Mouse (Mus musculus): ENCODE measurements around the gene Klf11. TPM values are rescaled to one million over a fixed set of nuclear protein-coding genes. Genes with fewer than 3 reads are reported as not detected.
A peak's percentile ranks its signal among the peaks of the same experiment; 100 is the strongest.
"Not testable (repeated sequence)": the region's sequence is repeated elsewhere in the genome, so short reads cannot be mapped to it uniquely, and the experiment has no call there.

Gene Klf11
- polyA plus RNA-seq, 1 experiment from 2014 or later = 19.1 TPM

DNA sequence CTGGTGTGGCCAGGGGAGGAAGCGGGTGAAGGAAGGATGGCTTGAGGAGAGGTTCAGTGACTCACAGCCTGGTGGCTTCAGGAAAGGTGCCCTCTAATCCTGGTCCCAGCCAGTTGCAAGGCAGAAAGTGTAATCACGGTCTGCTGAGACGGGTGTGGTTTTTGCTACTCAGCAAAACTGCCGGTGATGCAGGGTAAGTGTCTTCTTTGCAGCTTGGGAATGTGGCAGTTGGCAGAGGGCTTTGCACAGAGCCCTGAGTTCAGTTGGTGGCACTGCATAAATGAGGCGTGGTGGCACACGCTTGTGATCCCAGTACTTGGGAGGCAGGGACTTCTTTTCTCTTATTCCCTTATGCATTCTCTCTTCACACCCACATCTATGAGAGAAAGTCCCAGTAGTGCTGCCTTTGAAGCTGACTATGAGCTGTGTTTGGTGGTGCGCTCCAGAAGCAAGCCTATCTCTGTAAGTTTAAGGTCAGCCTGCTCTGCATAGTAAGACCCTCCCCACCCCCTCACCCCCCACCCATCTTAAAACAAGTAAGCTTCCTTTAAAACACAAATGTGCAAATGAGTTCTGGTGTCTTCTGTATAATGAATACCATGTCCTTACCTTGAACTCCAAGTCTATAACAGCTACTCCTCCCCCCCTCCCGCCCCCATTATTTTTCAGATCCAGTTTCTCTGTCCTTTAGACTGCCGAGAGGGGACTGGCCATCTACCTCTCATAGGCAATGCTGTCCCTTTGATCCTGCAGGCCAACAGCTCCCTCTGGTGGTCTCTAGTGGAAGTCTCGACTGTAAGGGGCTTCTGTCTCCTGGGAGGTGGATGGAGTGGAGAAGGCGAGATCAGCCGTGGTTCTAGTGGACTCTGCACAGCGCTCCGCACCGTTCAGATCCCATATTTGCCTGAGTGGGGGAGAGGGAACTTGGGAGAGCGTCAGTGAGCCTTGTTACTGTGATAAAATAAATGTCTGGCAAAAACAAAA is 45.7 kb downstream of the Klf11 start:
- H3K4me3 ChIP-seq (replicated peaks; ENCODE audit: low read length) = no peak overlapping the region
- H3K4me1 ChIP-seq (replicated peaks; ENCODE audit: control insufficient read depth, insufficient read depth, low read length) = no peaks in the 10 kb centered on the region
- peak; percentile 80 for ATAC-seq
- no peaks in the 10 kb centered on the region for H3K27me3 ChIP-seq (replicated peaks; ENCODE audit: control insufficient read depth, insufficient read depth, low read length)
- H3K9ac ChIP-seq (replicated peaks; ENCODE audit: low read depth, low read length) = 0 out of 2 replicates have a peak overlapping the region, but pooled peaks have one; percentile 18
- H3K4me2 ChIP-seq (ENCODE audit: low read length) = peak overlapping the region; percentile 23; the same call in 1 of the 2 replicates
- no peaks in the 10 kb centered on the region for H3K9me3 ChIP-seq (ENCODE audit: control insufficient read depth, low read length)
- whole genome bisulfite sequencing = 42% methylated on average over 16 of the region's 16 CpGs
- no peak overlapping the region for H3K27ac ChIP-seq (ENCODE audit: low read length)
- no peaks in the 10 kb centered on the region for H3K36me3 ChIP-seq (ENCODE audit: control insufficient read depth, insufficient read depth)

- Histone ChIP-seq H3K9me3 (ENCODE audit: control insufficient read depth, low read length) (no peaks in the 10 kb centered on the region), H3K27me3 (replicated peaks; ENCODE audit: control insufficient read depth, insufficient read depth, low read length) (no peaks in the 10 kb centered on the region), H3K4me2 (ENCODE audit: low read length) (peak overlapping the region; percentile 23; the same call in 1 of the 2 replicates), H3K4me3 (replicated peaks; ENCODE audit: low read length) (no peak overlapping the region), H3K4me1 (replicated peaks; ENCODE audit: control insufficient read depth, insufficient read depth, low read length) (no peaks in the 10 kb centered on the region), H3K9ac (replicated peaks; ENCODE audit: low read depth, low read length) (0 out of 2 replicates have a peak overlapping the region, but pooled peaks have one; percentile 18), H3K36me3 (ENCODE audit: control insufficient read depth, insufficient read depth) (no peaks in the 10 kb centered on the region), H3K27ac (ENCODE audit: low read length) (no peak overlapping the region)
- no peak for ATAC-seq
- whole genome bisulfite sequencing = 66% methylated on average over 8 of the region's 8 CpGs
Measured at GRCm38 (mm10) chr12:24697484-24698204, 46.6 kb downstream of the Klf11 start.

DNA sequence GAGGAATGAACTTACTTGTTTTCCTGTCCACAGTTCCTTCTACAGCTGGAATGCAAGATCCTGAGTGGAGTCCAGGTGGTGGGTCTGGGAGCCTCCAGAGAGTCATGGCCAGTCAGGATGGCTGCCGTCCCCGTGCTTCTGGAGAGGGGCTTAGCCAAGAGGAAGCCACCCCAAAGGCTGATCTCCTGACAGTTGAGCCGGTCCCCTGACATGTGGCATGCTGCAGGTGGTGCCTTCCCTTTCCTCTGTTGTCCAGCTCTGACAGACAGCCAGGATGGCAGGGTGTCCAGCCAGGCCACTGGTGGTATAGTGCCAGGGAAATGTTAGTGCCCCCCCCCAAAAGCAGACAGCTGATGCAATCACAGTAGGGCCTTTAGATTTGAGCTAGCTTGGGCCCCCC is 47.4 kb downstream of the Klf11 start:
- ATAC-seq = no peak
- 77% methylated on average over 3 of the region's 3 CpGs for WGBS
- Histone ChIP-seq H3K36me3 (ENCODE audit: control insufficient read depth, insufficient read depth) (no peaks in the 10 kb centered on the region), H3K4me3 (replicated peaks; ENCODE audit: low read length) (no peak overlapping the region), H3K9me3 (ENCODE audit: control insufficient read depth, low read length) (no peaks in the 10 kb centered on the region), H3K9ac (replicated peaks; ENCODE audit: low read depth, low read length) (no peak overlapping the region), H3K27me3 (replicated peaks; ENCODE audit: control insufficient read depth, insufficient read depth, low read length) (no peaks in the 10 kb centered on the region), H3K4me2 (ENCODE audit: low read length) (no peak overlapping the region), H3K4me1 (replicated peaks; ENCODE audit: control insufficient read depth, insufficient read depth, low read length) (no peaks in the 10 kb centered on the region), H3K27ac (ENCODE audit: low read length) (no peak overlapping the region)

DNA sequence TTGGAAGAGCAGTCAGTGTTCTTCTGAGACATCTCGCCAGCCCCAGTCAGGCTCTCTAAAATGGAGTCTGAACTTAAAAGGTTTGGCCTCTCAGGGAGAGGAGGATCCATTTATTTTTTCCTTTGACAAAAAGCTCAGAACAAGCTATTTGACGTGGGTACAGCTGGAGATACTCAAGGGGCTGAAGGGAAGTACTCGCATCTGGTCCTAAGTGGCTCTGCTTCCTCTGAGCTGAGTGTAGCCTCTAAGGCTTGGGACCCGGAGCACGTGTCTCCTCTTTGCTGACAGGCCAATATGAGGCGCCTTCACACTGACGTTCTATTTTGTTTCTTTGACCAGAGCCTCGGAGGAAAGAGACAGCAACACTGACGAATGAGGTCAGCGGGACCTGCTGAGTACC is 48.5 kb downstream of the Klf11 start:
- Histone ChIP-seq H3K9ac (replicated peaks; ENCODE audit: low read depth, low read length) (no peak overlapping the region), H3K4me3 (replicated peaks; ENCODE audit: low read length) (no peak overlapping the region), H3K36me3 (ENCODE audit: control insufficient read depth, insufficient read depth) (no peaks in the 10 kb centered on the region), H3K27me3 (replicated peaks; ENCODE audit: control insufficient read depth, insufficient read depth, low read length) (no peaks in the 10 kb centered on the region), H3K4me2 (ENCODE audit: low read length) (no peak overlapping the region), H3K9me3 (ENCODE audit: control insufficient read depth, low read length) (no peaks in the 10 kb centered on the region), H3K4me1 (replicated peaks; ENCODE audit: control insufficient read depth, insufficient read depth, low read length) (no peaks in the 10 kb centered on the region), H3K27ac (ENCODE audit: low read length) (no peak overlapping the region)
- WGBS = 80% methylated on average over 10 of the region's 10 CpGs
- no peak for ATAC-seq

- not testable (repeated sequence) for H3K27me3 ChIP-seq (replicated peaks; ENCODE audit: control insufficient read depth, insufficient read depth, low read length); H3K36me3 ChIP-seq (ENCODE audit: control insufficient read depth, insufficient read depth); H3K4me1 ChIP-seq (replicated peaks; ENCODE audit: control insufficient read depth, insufficient read depth, low read length); H3K27ac ChIP-seq (ENCODE audit: low read length); ATAC-seq; H3K9ac ChIP-seq (replicated peaks; ENCODE audit: low read depth, low read length); H3K4me3 ChIP-seq (replicated peaks; ENCODE audit: low read length); H3K4me2 ChIP-seq (ENCODE audit: low read length); H3K9me3 ChIP-seq (ENCODE audit: control insufficient read depth, low read length)
- WGBS = 88% methylated on average over 9 of the region's 9 CpGs
Measured at GRCm38 (mm10) chr12:24701621-24702020, 50.5 kb downstream of the Klf11 start.

DNA sequence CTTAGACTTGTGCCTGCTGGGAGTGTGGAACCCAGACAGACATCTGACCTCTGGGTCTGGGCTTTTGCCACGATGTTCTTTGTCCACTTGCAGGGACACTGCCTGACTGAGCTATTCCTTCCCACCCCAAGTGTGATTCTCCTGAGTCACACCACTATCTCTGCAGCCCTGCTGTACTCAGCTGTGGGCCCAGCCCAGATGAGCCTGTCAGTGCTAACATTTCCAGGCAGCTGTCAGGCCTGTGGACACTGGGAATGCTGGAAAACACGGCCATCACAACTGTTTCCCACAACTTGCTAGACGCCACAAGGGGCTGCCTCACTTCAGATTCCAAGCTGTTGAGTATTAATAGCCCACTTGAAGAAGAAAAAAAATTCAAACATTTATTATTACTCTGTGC is 51.9 kb downstream of the Klf11 start:
- Histone ChIP-seq H3K36me3 (ENCODE audit: control insufficient read depth, insufficient read depth) (no peaks in the 10 kb centered on the region), H3K9ac (replicated peaks; ENCODE audit: low read depth, low read length) (no peak overlapping the region), H3K27me3 (replicated peaks; ENCODE audit: control insufficient read depth, insufficient read depth, low read length) (0 out of 2 replicates have a peak, but pooled peaks cover 2% of the 10 kb centered on the region), H3K4me3 (replicated peaks; ENCODE audit: low read length) (no peak overlapping the region), H3K4me2 (ENCODE audit: low read length) (no peak overlapping the region), H3K27ac (ENCODE audit: low read length) (no peak overlapping the region), H3K9me3 (ENCODE audit: control insufficient read depth, low read length) (no peaks in the 10 kb centered on the region), H3K4me1 (replicated peaks; ENCODE audit: control insufficient read depth, insufficient read depth, low read length) (peaks cover 17% of the 10 kb centered on the region)
- 80% methylated on average over 3 of the region's 3 CpGs for WGBS
- no peak for ATAC-seq

GRCm38 (mm10) chr12:24705502-24706263 is 54.6 kb downstream of the Klf11 start:
- Histone ChIP-seq H3K4me1 (replicated peaks; ENCODE audit: control insufficient read depth, insufficient read depth, low read length) (peaks cover 29% of the 10 kb centered on the region), H3K4me3 (replicated peaks; ENCODE audit: low read length) (no peak overlapping the region), H3K4me2 (ENCODE audit: low read length) (no peak overlapping the region), H3K27ac (ENCODE audit: low read length) (no peak overlapping the region), H3K9me3 (ENCODE audit: control insufficient read depth, low read length) (no peaks in the 10 kb centered on the region), H3K36me3 (ENCODE audit: control insufficient read depth, insufficient read depth) (no peaks in the 10 kb centered on the region), H3K27me3 (replicated peaks; ENCODE audit: control insufficient read depth, insufficient read depth, low read length) (0 out of 2 replicates have a peak, but pooled peaks cover 2% of the 10 kb centered on the region), H3K9ac (replicated peaks; ENCODE audit: low read depth, low read length) (no peak overlapping the region)
- WGBS = 81% methylated on average over 15 of the region's 15 CpGs
- no peak for ATAC-seq

DNA sequence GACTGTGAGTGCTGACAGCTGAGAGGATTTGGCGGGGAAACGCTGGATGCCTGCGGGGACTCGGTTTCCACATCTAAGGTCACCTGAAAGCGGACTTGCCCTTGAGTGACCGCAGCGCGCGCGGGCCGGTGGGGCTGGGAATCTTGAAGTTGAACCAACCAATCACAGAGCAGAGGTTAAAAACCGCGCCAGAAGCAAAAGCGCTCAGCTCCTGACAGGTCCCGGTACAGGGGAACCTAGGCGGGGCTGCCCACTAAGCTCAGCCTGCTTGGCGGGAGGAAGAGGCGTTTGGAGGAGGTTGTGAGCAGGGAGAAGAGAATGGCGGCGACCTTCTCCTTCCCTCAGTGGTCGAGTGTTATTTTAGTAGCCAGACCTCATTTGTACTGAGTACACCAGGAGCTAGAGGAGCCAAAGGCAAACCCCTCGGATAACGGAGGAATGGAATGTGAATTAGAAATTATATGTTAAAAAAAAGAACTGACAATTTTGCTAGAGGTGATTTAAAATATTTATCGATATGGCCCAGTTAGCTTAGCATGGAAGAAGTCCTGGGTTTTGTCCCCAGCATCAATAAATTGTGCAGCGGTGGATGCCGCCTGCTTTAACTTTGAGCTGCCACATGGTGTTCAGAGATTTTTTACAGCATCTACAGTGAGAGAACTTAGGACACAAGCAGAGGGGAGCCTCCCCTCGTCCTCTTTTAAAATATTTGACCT is 55.8 kb downstream of the Klf11 start:
- under 1% methylated on average over 27 of the region's 27 CpGs for WGBS
- peak overlapping the region; percentile 45; the same call in 1 of the 2 replicates for H3K9ac ChIP-seq (replicated peaks; ENCODE audit: low read depth, low read length)
- H3K36me3 ChIP-seq (ENCODE audit: control insufficient read depth, insufficient read depth) = no peaks in the 10 kb centered on the region
- H3K4me2 ChIP-seq (ENCODE audit: low read length) = peak overlapping the region; percentile 84
- H3K27me3 ChIP-seq (replicated peaks; ENCODE audit: control insufficient read depth, insufficient read depth, low read length) = 0 out of 2 replicates have a peak, but pooled peaks cover 2% of the 10 kb centered on the region
- H3K27ac ChIP-seq (ENCODE audit: low read length) = no peak overlapping the region
- no peaks in the 10 kb centered on the region for H3K9me3 ChIP-seq (ENCODE audit: control insufficient read depth, low read length)
- ATAC-seq = no peak
- peak overlapping the region; percentile 95 for H3K4me3 ChIP-seq (replicated peaks; ENCODE audit: low read length)
- H3K4me1 ChIP-seq (replicated peaks; ENCODE audit: control insufficient read depth, insufficient read depth, low read length) = peaks cover 31% of the 10 kb centered on the region
